Mouse (Mus musculus): Measurements from ENCODE around the gene Gimap7.

Gene Gimap7

DNA sequence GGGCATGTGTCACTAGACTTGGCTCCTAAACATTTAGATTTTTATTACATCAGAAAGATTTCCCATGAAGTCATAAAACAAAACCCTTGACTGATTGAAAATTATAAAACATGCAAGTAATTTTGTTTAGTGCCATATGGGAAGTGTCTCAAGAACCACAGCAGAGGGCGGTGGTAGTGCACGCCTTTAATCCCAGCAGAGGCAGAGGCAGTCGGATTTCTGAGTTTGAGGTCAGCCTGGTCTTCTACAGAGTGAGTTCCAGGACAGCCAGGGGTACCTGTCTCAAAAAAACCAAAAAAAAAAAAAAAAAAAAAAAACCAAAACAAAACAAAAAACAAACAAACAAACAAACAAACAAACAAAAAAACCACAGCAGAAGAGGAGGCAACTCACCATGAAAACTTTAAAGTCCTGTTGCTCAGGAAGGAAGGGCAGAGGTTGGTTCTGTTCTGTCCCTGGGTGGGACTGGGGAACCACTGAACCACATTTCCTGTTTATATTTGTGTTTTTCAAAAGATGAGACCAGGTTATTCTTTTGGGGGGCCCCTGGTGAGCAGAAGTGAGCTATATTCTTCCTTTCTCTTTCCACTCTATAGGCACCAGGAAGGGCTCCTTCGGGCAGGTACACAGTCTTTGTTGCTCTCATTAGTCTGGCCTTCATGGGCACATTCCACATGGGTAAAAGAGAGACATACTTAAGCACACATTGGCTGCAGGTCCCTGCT, 21.4 kb upstream of the Gimap7 start:
- no peak for DNase-seq

DNA sequence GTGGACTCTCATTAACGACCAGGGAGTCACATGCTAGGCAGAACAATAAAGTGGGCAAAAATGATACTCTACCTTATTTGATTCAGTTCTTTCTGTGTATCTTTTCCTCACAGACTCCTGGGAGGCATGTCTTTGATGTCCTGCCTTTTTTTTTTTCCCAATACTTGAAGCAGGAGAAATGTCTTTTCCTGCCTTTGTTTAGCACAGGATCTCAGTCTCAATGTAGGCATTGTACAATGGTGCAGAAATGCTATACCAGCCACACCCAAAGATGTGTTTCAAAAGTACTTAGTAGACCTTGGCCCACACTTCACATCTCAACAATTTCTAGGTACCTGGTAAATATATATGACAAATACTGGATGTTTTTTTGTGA, 20.9 kb upstream of the Gimap7 start:
- no peak for DNase-seq

DNA sequence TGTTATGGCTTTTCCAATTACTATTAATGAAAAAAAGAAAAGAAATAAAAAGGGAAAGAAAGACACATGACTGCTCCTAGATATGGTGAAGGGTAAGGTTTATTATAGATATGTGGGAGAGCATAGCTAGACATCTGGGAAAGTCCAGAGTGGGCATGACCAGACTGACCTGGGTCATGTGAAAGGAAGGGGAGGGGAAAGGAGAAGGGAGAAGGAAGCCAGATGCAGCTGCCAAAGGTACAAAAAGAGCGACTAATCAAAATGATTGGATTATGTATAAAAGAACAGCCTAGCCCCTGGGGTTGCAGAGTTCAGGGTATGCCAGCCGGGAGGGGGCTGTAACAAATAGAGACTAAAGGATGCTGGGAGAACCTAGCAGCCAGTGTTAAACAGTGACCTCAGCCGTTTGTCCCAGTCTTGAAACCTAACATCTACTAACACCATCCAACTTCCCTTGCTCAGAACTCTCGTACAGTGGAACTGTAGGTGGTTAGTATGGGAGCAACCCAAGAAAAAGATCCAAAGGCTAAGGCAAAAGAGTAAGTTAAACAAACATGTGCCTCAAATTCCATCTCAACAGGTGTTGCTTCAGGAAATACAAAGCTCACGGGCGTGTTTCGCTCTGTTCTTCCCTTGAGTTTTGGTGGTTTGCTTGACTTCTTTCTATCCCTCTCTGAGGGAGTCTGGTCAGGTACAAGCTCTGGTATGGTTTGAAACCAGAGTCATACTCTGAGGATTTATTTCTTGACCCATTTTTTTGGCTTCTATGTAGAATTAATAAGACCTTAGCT, 20.2 kb upstream of the Gimap7 start:
- DNase-seq: no peak

DNA sequence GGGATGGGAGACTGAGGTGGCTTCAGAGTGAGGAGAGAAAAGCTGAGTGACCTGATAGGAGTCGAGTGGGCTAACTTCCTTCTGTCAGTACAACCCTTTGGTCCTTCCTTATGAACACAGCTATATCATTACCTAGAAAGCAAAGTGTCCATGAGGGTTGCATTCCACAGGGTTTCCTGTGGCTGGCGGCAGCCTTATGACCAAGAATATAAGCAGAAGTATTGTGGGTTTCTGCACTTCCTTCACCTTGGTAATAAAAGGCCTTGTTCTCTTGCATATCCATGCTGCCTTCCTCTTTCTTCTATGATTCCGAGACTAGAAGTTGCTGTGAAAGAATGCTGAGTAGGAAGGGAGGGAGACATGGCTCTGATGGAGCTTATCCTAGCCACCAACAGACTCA, 19.5 kb upstream of the Gimap7 start:
- no peak for DNase-seq

DNA sequence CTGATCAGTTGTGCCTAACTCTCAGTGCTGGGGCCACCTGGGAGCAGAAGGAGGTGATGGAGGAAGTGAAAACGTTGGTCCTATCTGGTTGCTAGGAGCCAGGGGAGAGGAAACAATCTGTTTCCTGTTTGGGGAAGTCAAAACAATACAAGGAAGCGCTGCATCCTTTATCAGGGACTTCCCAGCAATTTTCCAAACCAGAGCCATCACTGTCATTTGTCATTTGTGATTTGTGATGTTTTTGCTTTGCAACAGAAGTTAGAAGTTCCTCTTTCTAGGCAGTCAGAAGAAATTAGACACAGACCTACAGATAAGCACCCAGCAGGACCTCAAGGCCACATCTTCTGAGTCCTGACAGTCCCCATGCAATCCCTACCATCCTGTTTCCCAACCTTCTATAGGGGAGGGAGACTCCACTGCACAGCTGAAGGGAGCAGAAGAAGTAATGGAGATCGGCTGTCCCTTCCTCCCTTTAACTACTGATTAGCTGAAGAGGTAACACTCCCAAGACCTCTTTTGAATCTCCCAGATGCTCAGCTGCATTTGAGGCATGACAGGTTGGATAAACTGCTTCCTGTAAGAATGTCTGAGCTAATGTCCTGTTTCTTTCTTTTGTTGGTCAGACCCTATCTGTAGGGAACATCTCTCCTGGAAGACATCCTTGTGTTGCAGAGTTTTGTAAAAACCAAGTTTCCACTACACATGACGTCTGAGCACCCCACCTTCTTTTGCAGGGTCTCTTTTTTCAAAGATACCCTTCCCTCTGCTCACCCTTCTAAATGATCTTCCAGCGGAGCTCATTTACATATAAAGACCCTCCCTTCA, 18.0 kb upstream of the Gimap7 start:
- no peak for DNase-seq

DNA sequence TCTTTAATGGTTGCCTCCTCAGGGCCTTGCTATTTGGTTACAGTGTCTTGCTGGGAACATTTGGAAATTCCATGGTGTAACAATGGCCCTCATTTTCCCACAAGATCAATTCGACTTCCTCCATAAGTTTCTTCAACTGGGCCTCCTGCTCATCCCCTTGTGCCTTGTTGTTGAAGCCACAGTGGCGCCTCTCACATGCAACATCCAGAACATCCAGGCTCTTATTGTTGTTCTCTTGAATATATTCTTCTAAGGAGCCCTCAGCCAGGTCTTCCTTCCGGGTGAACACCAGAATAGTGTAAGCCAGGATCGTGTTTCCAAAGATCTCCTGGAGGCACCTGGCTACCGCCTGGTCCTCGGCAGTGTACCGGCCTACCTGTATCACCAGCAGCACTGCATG, 16.3 kb upstream of the Gimap7 start:
- no peak for DNase-seq

DNA sequence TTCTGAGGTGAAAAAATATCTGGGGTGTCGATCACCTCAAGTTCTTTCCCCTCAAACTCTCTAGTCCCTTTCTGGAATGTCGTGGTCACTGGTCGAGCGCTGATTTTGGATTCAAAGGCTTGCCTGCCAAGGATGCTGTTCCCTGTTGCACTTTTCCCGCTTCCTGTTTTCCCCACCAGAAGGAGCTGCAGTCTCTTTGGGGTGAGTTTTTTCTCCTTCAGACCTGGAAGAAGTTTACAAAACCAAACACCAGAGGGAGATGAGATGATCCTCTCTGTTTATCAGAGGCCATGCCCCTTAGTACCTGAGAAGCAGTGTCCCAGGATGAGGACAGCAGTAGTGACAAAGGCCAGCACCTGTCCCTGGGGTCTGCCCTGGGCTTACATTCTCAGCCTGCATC, 15.8 kb upstream of the Gimap7 start:
- DNase-seq: no peak

DNA sequence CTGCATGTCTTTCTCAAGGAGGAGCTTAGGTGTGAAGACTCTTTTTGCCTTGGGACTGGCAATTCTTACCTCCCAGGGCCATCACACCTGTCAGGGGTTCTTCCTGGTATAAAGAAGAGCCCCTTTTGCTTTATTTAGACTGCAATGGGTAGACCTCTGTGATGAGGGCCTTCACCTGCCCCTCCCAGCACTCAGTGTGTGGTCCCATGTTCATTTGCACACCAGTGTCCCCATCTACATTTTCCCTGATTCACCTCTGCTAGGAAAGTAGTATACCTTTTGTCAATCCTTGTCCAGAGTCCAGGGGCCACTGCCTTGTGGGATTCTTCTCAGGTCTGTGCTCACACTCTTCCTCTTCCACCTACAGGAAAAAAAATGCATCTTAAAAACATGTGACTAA, 14.3 kb upstream of the Gimap7 start:
- DNase-seq: no peak

DNA sequence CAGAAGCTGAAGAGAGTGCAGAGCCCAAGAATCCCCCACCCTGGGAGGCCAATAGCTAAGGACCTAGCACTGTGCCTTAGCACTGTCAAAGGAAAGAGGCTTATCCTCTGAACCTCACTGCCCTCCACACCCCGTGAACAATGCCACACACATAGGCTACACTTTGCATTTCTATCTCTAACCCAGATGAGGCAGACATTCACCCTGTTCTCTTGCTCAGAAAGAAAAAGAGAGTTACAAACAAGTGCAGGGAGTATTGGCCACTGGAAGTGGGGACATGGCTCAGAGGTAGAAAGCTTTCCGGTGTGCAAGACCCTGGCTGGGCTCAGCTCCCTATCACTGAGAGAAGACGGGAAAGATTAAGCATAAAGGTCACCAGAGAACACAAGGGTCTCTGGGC, 12.3 kb upstream of the Gimap7 start:
- no peak for DNase-seq

DNA sequence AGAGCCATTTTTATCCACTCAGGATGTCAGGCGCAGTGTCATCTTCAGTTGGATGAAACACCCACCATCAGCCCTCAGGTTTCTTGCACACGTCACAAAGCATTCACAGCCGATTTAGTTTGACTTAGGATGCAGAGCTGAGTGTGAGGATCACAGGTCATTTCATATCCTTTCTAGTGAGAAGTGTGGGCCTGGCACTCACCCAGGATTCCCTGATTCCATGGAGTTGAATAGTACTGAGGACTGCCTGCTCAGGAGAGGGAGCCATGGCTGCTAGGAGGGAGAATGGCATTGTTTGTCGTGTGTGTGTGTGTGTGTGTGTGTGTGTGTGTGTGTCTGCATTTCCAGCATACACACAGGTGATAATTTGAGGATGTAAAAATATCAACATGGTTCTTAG, 1.9 kb downstream of the Gimap7 start:
- DNase-seq: no peak

DNA sequence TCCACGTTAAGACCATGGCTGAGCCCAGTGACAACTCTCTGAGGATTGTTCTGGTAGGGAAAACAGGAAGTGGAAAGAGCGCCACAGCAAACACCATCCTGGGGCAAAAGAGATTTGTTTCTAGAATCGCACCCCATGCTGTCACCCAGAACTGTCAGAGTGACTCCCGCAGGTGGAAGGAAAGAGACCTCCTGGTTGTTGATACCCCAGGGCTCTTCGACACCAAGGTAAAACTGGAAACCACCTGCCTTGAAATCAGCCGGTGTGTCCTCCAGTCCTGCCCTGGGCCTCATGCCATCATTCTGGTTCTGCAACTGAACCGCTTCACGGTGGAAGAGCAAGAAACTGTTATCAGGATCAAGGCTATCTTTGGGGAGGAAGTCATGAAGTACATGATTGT, 5.0 kb downstream of the Gimap7 start:
- DNase-seq: no peak

DNA sequence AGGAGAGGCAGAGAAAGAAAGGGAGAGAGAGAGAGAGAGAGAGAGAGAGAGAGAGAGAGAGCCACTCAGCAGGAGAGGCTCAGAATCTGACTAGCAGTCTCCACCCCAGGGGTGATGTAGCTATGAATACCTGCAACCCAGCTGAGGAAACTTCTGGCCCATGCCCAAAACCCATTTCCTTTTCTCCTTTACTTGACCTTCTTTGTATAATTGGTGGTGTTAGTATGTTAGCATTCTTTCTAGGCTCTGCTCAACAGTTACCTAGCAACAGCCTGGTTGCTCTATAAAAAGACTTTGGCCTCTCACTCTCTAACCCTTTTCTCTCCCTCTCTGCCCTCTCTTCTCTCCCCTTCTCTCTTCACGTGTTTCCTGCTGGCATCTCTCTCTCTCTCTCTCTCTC, 7.1 kb downstream of the Gimap7 start:
- DNase-seq: no peak

DNA sequence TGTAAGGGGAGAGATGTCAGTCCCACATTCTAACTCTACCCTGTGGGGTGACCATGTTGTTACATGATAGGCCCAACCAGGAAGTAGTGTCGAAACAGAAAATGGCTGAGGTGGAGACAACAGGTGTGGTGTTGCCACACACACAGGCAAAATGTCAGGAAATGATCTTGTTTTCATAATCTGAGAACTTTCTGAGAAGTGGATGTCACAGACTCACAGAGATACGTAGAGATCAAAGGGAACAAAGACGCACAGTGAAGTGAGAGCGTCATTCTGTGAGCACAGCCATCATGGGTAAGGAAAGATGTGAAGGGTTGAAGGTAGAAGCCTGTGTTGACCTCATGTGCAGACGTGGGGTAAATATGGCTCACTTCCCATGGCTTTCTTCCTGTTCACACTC, 9.3 kb downstream of the Gimap7 start:
- DNase-seq: no peak

DNA sequence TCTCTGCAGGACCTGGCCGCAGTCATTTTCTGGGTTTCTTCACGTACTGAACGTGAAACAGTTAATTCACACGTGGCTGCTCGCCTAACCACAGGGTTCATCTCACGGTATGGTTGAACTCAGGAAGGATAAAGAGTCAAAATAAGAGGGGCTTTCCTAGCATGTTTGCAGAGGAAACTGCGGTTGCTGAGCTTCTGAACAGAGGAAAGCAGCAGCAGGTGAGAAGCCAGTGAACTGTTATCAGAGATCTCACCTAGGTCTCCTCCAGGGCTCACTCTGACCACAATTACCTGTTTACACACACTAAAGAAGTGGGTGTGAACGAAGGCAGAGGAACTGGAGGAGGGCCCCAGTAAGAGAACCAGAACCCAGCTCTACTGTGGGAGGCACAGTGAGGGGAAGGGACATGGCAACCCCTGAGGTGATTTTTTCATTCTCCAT, 14.5 kb downstream of the Gimap7 start:
- peak; percentile 80 for DNase-seq

DNA sequence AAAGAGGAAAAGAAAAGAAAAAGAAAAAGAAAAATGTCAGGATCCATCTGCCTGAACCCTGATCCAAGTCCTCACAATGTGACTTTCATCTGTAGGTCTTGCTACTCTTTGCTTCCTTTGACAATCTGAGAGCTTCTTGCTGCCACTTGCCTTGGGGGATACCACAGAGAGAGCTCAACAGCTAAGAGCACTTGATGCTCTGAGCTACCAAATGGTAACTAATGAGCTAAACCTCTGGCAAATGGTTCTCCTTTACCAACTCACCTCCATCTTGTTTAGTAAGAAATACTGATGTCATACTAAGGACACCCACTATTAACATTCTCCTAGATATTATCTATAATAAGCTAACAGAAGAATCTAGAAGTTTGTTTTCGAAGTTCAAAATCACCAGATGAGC, 15.2 kb downstream of the Gimap7 start:
- no peak for DNase-seq

DNA sequence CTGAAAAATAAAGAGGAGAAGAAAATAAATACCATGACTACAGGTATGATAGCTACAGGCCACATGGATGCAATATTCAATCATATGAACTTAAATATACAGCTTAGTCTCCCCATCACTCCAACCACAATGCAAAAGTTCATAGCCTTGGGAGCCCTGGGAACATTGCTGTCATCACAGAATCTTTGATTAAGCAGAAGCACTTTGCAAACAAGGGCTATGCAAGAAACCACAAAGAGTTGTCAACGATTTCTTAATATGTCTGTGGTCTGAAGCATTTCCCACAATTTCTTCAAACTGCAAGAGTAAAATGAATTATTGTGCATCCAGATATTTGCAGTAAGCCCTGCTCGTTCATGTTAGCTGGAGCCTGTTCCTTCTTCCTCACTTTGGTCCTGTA, 18.6 kb downstream of the Gimap7 start:
- no peak for DNase-seq

DNA sequence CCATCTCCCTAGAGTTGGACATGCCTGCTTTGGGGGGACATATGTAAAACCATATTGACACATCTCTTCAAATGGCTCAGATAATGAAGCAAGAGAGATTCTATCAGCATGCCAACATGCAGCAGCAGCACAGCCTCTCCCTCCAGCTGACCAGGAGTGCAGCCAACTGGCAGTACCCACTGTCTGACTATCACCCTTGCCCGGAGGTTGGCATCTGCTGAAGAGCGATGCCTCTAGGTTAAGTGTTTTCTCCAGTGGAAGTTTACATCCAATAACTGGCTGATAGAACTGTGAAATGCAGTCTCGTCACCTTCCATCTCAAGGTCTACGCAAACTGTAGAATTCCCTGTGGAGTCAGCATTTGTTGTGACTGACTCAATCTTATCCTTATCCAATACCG, 19.3 kb downstream of the Gimap7 start:
- no peak for DNase-seq

DNA sequence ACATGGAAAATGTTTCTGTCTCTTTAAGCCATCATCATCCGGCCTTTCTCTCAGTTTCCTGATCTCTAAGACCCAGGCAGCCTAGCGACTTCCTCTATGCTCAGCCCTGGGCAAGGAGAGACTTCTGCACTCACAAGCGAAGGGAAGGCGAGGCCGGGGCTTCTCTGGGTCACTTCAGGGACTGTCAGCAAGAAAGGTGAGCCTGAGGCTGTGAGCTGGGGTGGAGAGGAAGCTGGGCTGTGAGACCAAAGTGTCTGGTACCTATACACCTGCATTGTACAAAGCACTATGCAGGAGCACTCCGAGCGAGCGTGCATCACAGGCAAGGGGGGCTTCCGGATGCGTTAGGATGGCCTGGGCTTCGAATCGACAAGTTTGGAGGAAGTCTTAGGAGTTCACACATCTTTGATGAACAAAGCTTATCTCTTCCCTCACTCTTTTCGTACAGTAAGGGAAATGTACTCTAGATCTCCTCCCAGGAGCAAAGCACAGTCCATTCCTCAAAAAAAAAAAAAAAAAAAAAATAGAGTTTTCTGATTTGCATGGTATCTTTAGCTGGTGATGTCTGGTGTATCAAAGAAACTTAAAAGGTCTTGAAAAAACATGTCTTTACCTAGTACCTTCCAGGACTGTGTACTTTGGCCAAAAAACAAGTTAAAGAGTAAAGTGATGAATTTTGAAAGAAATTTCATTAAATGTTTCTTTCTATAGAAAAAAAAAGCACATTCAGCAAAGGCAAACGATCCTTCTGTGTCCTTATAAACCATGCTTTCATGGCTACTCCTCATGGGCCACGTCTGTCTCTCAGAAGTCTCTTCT, 20.7 kb downstream of the Gimap7 start, which contains the start of gene Gimap1:
Gene Gimap1 (plus strand): TSS at position 94 of the 819 bp plus-strand sequence.
- peak; percentile 86 for DNase-seq

DNA sequence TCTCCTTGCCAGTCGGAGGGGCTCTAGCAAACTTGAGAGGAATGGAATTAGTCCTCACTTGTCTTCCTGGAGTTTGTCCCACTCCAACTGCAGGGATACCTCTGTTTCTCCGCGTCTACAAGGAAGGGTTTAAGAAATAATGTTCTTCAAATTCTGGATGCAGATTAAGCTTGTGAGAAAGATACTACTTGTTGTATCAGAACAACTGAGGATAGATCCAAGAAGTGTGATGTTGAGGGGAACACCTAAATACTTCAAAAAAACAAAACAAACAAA, 21.3 kb downstream of the Gimap7 start:
- DNase-seq: no peak

DNA sequence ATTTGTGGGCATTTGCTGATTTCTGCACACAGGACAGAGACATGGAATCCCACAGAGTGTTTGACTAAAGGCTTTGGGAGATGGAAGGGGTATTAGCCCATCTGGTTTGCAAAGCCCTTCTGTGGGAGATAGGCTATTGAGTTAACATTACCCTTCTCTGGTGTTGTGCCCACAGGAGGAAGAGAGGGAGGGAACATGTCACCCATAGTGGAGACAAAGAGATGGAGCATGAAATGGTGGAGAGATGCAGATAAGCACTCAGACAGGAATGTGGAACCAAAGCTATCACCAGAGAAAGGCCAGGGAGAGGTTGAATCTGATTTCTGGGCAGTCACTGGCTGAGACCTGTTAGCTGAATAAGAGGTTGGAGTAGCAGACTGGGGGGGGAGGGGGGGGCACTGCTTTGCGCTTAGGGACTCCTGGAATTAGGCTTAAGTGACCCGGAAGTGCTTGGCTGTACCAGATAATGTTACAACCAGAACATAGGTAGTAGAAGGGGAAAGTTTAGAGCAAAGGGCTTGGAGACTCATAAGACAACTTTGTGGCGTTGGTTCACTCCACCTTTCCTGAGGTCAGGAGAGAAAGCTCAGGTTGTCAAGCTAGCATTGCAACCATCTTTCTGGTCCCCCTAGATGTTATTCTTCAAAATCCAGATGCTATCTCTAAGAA, 22.2 kb downstream of the Gimap7 start:
- DNase-seq: no peak

DNA sequence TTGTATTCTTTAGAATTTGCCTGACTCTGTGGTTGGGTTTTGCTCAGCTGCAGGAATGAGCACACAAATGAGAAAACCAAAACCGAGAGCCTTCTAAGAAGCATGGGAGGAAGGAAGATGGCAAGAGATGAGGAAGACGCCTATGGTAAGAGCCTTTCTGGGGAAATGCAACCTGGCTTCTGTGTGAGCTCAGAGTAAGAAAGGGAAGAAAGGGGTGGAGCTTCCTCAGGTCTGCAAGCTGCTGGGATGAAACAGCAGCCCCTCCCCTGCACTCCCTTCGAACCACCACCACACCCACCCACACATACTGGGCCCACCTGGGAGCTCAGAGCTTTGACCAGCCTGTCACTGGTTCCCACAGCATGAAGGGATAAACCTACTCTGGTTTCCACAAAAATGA, 22.9 kb downstream of the Gimap7 start:
- peak; percentile 62 for DNase-seq

DNA sequence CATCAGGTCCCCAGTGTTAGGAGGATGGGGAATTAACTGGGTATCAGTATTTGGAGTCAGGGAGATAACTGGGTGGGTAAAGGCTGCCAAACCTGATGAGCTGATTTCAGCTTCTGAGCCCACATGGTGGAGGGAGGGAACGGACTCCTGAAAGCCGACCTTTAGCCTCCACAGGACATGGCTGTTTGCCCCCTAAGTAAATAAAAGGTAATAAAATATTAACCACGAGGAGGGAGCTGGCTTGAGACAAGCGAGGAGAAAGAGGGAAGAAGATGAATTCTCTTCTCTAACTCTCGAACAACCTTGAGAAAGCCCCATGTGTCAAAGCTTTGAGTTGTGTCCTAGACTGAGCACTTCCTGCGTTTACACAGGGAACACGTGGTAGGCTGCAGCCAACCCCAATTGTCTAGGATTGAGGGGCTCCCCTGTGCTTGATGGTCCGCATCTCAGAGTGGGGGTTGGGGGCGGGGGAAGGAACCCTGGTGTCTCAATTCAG, 23.3 kb downstream of the Gimap7 start:
- no peak for DNase-seq
